Mouse (Mus musculus): ENCODE measurements around the gene Atp2a1. TPM values are rescaled to one million over a fixed set of nuclear protein-coding genes. Genes with fewer than 3 reads are reported as not detected.
A peak's percentile ranks its signal among the peaks of the same experiment; 100 is the strongest.

Gene Atp2a1
- polyA plus RNA-seq, 1 experiment from 2014 or later: 0.72 TPM

DNA sequence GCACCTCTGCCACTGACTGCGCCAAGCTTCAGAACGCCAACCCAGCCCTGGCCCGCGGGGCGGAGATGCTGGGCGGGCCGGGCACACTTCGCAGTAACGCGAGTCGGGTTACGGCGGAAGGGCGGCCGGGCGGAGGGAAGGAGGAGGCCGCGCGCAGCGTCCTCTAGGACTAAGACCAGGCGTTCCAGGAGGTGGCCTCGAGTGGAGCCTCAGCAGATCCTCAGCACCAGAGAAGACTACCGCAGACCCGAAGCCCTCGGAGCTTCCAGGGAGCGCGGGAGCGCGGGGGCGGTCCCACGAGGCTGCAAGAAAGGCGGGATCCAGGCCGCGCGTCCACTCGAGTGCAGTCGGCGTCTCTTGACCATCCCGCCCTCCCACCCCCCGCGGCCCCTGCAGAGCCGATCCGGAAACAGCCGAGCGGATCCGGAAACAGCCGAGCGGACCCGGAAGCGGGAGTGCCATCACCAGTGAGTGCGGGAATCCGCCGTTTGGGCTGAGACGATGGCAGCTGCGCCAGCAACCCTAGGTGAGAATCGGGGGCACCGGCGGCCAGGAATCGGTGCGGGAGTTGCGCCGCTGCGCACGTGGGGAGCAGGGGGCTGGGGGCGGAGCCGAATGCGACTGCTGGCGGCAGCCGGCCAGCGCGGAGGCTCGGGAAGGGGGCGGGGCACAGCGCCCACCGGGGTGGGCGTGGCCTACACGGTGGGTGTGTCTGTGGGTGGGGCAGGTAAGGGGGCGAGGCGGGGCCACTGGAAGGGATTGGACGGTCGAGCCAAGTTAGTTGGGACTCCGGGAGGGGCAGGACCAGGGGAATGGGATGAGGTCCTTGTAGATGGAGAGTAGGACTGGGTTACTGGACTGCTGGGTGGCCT, 34.0 kb downstream of the Atp2a1 start, which contains the start of gene Rabep2:
TSS of gene Rabep2 (plus strand) at position 129 of the 872 bp plus-strand sequence.
- under 1% methylated on average over 75 of the region's 82 CpGs for WGBS
- H3K9ac ChIP-seq: peak within 1 kb of the TSS; percentile 84
- peak within 1 kb of the TSS; percentile 92 for H3K27ac ChIP-seq
- H3K27me3 ChIP-seq: no peaks in the 10 kb centered on the region
- peak within 1 kb of the TSS; percentile 95 for H3K4me2 ChIP-seq
- ATAC-seq (replicated peaks; ENCODE audit: insufficient number of reproducible peaks, insufficient read depth, low FRiP score, low read depth): peak; percentile 91
- H3K36me3 ChIP-seq: peaks cover 13% of the 10 kb centered on the region
- no peaks in the 10 kb centered on the region for H3K9me3 ChIP-seq (replicated peaks)
- peaks cover 21% of the 10 kb centered on the region for H3K4me1 ChIP-seq (replicated peaks)
- peak within 1 kb of the TSS; percentile 75 for H3K4me3 ChIP-seq

DNA sequence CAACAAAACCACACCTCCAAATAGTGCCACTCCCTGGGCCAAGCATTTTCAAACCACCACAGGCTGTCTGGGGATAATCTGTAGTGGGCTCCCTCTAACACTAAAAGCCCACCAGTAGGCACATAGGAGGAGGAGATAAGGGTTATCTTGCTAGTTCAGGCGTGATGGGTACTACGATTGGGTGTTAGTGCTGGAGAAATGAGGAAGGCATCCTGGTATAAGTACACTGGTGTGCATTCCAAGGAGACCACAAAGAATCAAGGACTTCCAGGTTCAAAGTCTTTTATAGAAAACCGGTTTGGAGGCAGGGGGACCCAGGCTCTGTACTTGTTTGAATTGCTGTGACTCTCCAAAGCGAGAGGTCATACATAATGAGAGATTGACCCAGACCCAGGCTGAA, 34.8 kb downstream of the Atp2a1 start:
- ATAC-seq (replicated peaks; ENCODE audit: insufficient number of reproducible peaks, insufficient read depth, low FRiP score, low read depth): no peak
- no peaks in the 10 kb centered on the region for H3K9me3 ChIP-seq (replicated peaks)
- peak overlapping the region; percentile 84 for H3K9ac ChIP-seq
- H3K27ac ChIP-seq: peak overlapping the region; percentile 92
- peak overlapping the region; percentile 95 for H3K4me2 ChIP-seq
- no peaks in the 10 kb centered on the region for H3K27me3 ChIP-seq
- peaks cover 21% of the 10 kb centered on the region for H3K4me1 ChIP-seq (replicated peaks)
- 19% methylated on average over 4 of the region's 4 CpGs for WGBS
- H3K4me3 ChIP-seq: peak overlapping the region; percentile 75
- H3K36me3 ChIP-seq: peaks cover 11% of the 10 kb centered on the region; the same call in 1 of the 2 replicates

DNA sequence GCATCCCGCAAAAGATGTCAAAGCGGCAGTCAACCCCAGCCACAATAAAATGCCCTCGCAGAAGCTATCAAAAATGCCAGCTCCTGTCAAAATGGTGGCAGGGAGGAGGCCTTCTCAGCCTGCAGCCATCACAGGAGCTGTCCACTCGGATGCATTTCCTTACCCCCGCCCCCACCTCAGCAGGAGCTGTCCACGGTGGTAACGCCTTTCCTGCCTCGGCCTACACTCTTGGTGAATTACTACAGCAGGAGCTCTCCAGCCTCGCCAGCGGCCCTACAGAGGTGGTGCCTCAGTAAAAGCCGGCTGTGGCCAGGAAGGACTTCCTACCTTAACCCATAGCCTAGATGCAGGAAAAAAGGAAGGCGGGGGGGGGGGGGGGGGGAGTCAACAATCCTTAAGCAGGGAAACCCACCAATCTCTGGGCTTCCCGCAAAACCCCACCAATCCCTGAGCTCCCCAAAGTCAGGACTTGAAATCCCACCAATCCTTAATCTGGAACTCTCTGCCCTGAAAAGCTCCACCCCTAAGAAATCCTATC, 35.5 kb downstream of the Atp2a1 start:
- WGBS: 42% methylated on average over 12 of the region's 13 CpGs
- H3K4me2 ChIP-seq: no peak overlapping the region

GRCm38 (mm10) chr7:126424161-126424560, 38.7 kb downstream of the Atp2a1 start:
- Histone ChIP-seq H3K4me3 (no peak overlapping the region), H3K9me3 (replicated peaks) (no peaks in the 10 kb centered on the region; the same call in 1 of the 2 replicates), H3K9ac (no peak overlapping the region), H3K4me1 (replicated peaks) (peaks cover 11% of the 10 kb centered on the region), H3K27ac (no peak overlapping the region), H3K4me2 (no peak overlapping the region), H3K27me3 (no peaks in the 10 kb centered on the region), H3K36me3 (no peaks in the 10 kb centered on the region)
- ATAC-seq (replicated peaks; ENCODE audit: insufficient number of reproducible peaks, insufficient read depth, low FRiP score, low read depth): no peak
- WGBS: 74% methylated on average over 6 of the region's 6 CpGs

More for the DNA sequence above, 35.5 kb downstream of the Atp2a1 start:
- H3K9ac ChIP-seq: no peak overlapping the region
- no peak overlapping the region for H3K4me3 ChIP-seq
- H3K27ac ChIP-seq: no peak overlapping the region
- H3K27me3 ChIP-seq: no peaks in the 10 kb centered on the region
- H3K9me3 ChIP-seq (replicated peaks): no peaks in the 10 kb centered on the region
- H3K4me1 ChIP-seq (replicated peaks): peaks cover 21% of the 10 kb centered on the region
- peaks cover 6% of the 10 kb centered on the region; the same call in 1 of the 2 replicates for H3K36me3 ChIP-seq
- ATAC-seq (replicated peaks; ENCODE audit: insufficient number of reproducible peaks, insufficient read depth, low FRiP score, low read depth): no peak

DNA sequence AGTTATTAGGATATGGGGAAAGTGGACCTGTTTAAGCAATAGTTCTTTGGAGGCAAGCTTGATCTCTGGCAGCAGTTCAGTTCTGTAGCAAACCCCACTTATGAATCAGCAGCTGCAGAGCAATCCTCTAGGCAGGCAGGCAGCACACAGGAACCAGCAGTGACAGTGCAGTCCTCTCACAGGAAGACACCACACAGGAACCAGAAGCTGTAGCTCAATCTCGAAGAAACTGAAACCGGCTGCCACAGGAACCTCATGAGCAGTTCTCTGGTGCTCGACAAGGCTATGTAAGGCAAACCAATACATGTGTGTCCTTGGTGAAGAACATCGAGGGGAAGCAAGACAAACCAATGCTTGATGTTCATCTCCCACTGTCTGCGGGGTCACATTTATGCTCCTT, 41.2 kb downstream of the Atp2a1 start:
- no peak overlapping the region for H3K27ac ChIP-seq
- no peak overlapping the region for H3K9ac ChIP-seq
- ATAC-seq (replicated peaks; ENCODE audit: insufficient number of reproducible peaks, insufficient read depth, low FRiP score, low read depth): no peak
- H3K36me3 ChIP-seq: no peaks in the 10 kb centered on the region
- H3K4me2 ChIP-seq: no peak overlapping the region
- WGBS: 79% methylated on average over 5 of the region's 5 CpGs
- no peak overlapping the region for H3K4me3 ChIP-seq
- H3K4me1 ChIP-seq (replicated peaks): no peaks in the 10 kb centered on the region
- H3K9me3 ChIP-seq (replicated peaks): no peaks in the 10 kb centered on the region; the same call in 1 of the 2 replicates
- no peaks in the 10 kb centered on the region for H3K27me3 ChIP-seq

DNA sequence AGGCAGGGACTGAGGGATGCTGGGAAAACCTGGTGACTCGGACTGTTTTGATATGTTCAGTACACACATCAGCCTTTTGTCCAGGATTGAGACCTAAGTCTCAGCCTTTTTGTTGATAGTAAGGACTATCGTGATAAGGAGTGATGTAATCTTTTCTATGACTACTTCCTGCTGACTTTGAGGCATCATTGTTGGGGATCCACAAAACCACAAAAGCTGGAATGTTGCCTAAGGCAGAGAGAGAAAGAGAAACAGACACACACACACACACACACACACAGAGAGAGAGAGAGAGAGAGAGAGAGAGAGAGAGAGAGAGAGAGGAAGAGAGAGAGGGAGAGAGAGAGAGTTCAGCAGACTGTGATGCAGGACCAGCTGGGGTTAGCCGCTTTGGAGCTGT, 44.4 kb downstream of the Atp2a1 start:
- no peak overlapping the region for H3K4me2 ChIP-seq
- ATAC-seq (replicated peaks; ENCODE audit: insufficient number of reproducible peaks, insufficient read depth, low FRiP score, low read depth): no peak
- H3K27me3 ChIP-seq: no peaks in the 10 kb centered on the region
- no peak overlapping the region for H3K9ac ChIP-seq
- H3K27ac ChIP-seq: no peak overlapping the region
- WGBS: 43% methylated on average over 3 of the region's 3 CpGs
- H3K9me3 ChIP-seq (replicated peaks): no peaks in the 10 kb centered on the region; the same call in 1 of the 2 replicates
- no peak overlapping the region for H3K4me3 ChIP-seq
- no peaks in the 10 kb centered on the region for H3K4me1 ChIP-seq (replicated peaks)
- H3K36me3 ChIP-seq: no peaks in the 10 kb centered on the region

GRCm38 (mm10) chr7:126417606-126418005, 45.3 kb downstream of the Atp2a1 start:
- no peak for ATAC-seq (replicated peaks; ENCODE audit: insufficient number of reproducible peaks, insufficient read depth, low FRiP score, low read depth)
- Histone ChIP-seq H3K27me3 (no peaks in the 10 kb centered on the region), H3K4me3 (no peak overlapping the region), H3K4me2 (no peak overlapping the region), H3K36me3 (no peaks in the 10 kb centered on the region), H3K4me1 (replicated peaks) (no peaks in the 10 kb centered on the region), H3K9me3 (replicated peaks) (no peaks in the 10 kb centered on the region; the same call in 1 of the 2 replicates), H3K27ac (no peak overlapping the region), H3K9ac (no peak overlapping the region)
- WGBS: 85% methylated on average over 4 of the region's 4 CpGs

- no peak overlapping the region for H3K4me2 ChIP-seq
- no peak overlapping the region for H3K4me3 ChIP-seq
- H3K9ac ChIP-seq: no peak overlapping the region
- peaks cover 2% of the 10 kb centered on the region; the same call in 1 of the 2 replicates for H3K27me3 ChIP-seq
- no peak overlapping the region for H3K27ac ChIP-seq
- no peaks in the 10 kb centered on the region for H3K4me1 ChIP-seq (replicated peaks)
- 51% methylated on average over 8 of the region's 8 CpGs for WGBS
- no peaks in the 10 kb centered on the region for H3K36me3 ChIP-seq
- no peaks in the 10 kb centered on the region; the same call in 1 of the 2 replicates for H3K9me3 ChIP-seq (replicated peaks)
- ATAC-seq (replicated peaks; ENCODE audit: insufficient number of reproducible peaks, insufficient read depth, low FRiP score, low read depth): no peak
Measured at GRCm38 (mm10) chr7:126417045-126417444, 45.9 kb downstream of the Atp2a1 start.

GRCm38 (mm10) chr7:126416615-126417014, 46.3 kb downstream of the Atp2a1 start:
- H3K4me1 ChIP-seq (replicated peaks): no peaks in the 10 kb centered on the region
- H3K4me2 ChIP-seq: no peak overlapping the region
- no peak overlapping the region for H3K27ac ChIP-seq
- no peak for ATAC-seq (replicated peaks; ENCODE audit: insufficient number of reproducible peaks, insufficient read depth, low FRiP score, low read depth)
- H3K9me3 ChIP-seq (replicated peaks): no peaks in the 10 kb centered on the region; the same call in 1 of the 2 replicates
- no peak overlapping the region for H3K9ac ChIP-seq
- peaks cover 6% of the 10 kb centered on the region; the same call in 1 of the 2 replicates for H3K27me3 ChIP-seq
- no peak overlapping the region for H3K4me3 ChIP-seq
- no peaks in the 10 kb centered on the region for H3K36me3 ChIP-seq
- WGBS: 55% methylated on average over 2 of the region's 2 CpGs

DNA sequence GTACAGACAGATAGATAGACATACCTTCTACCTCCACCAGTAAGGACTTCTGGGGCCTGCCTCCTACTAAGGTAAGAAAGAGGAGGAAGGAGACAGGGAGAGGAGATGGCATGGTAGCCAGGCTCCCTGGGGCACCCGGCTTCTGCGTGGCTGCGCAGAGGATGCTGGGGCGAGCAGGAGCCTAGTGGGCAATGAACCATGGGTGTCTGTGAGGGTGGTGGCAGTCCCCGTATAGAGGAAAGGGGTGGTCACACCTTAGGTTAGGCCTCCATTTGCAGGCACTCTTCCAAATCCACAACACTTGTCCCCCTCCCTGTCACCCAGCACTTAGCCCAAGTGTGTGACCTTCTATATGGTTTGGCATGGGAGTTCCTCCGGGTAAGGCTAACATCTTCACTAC, 48.2 kb downstream of the Atp2a1 start, which contains the start of gene Cd19:
TSS of gene Cd19 (minus strand) at position 165 of the 400 bp plus-strand sequence.
- Histone ChIP-seq H3K36me3 (no peaks in the 10 kb centered on the region), H3K27ac (no peak within 1 kb of the TSS), H3K9ac (no peak within 1 kb of the TSS), H3K27me3 (peaks cover 6% of the 10 kb centered on the region), H3K9me3 (replicated peaks) (no peaks in the 10 kb centered on the region), H3K4me3 (no peak within 1 kb of the TSS), H3K4me1 (replicated peaks) (no peaks in the 10 kb centered on the region), H3K4me2 (no peak within 1 kb of the TSS)
- WGBS: 77% methylated on average over 6 of the region's 6 CpGs
- no peak for ATAC-seq (replicated peaks; ENCODE audit: insufficient number of reproducible peaks, insufficient read depth, low FRiP score, low read depth)

DNA sequence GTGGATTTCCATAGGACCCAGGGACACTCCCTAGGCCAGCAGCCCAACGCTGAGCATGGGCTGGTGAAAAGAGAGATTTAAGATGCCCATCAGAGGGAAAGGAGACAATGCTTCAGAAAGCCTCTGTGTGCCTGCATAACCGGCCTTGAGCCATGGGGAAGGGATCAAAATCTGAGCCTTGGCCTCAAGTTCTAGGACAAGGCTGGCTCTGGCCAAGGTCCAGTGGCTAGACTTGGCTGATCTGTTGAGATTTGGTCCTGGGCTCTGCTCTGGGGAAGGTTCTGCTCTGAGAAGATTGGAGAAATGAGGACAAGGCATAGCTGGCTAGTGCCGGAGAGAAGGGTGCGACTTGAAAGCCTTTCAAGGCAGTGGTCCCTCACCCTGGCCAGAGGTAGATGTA, 51.8 kb downstream of the Atp2a1 start:
- 80% methylated on average over 4 of the region's 4 CpGs for WGBS

More for the DNA sequence above, 51.8 kb downstream of the Atp2a1 start:
- no peak overlapping the region for H3K4me2 ChIP-seq
- no peaks in the 10 kb centered on the region for H3K4me1 ChIP-seq (replicated peaks)
- ATAC-seq (replicated peaks; ENCODE audit: insufficient number of reproducible peaks, insufficient read depth, low FRiP score, low read depth): no peak
- H3K4me3 ChIP-seq: no peak overlapping the region
- H3K9me3 ChIP-seq (replicated peaks): no peaks in the 10 kb centered on the region
- peaks cover 6% of the 10 kb centered on the region for H3K27me3 ChIP-seq
- no peak overlapping the region for H3K9ac ChIP-seq
- no peaks in the 10 kb centered on the region for H3K36me3 ChIP-seq
- no peak overlapping the region for H3K27ac ChIP-seq

Measured in heart, embryonic 15.5 days (tissue).